Mouse (Mus musculus): Measurements from ENCODE around the gene Rnf149.

GRCm38 (mm10) chr1:39525763-39526162 lies 51.4 kb downstream of the Rnf149 start:
- TF ChIP-seq CTCF (conservative IDR thresholded peaks at IDR 0.05 in 1 of 2, IDR thresholded peaks at IDR 0.05 in 1 of 2; ENCODE audit: low read depth in 2 of 2, low read length in 2 of 2) (no peak), HCFC1 (IDR thresholded peaks at IDR 0.05; ENCODE audit: low read depth, low read length) (no peak), NELFE (IDR thresholded peaks at IDR 0.05; ENCODE audit: low read depth, low read length) (no peak)
